Mouse (Mus musculus): ENCODE results near the gene Cbr2.

Cbr2 gene

DNA sequence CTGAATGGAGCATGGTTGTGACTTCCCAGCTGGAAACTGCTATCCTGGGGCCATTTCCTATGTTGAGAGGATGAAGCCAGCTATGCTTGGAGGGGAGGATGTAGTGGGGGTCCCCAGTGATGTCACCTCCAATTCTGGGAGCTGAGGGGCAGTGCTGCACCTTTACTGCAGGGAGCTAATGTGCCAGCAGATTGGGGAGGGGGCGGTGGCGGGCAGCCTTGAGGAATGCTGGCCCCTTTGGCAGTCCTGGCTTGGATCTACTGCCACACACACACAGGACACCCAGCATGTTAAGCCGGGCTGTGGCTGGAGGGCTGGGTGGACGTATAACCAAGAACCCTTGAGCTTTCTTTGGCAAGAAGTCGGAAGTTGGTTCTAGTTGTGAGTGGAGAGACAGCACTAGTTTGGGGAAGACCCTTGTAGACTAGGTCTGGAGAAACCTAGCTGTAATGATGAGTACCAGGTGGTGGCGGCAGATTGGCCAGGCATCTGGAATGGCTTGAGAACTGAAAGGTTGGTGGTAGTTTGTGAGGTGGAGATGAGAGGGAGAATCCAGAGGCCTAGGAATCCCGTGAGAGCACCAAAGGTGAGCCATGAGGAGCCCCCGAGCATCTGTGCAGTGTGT lies 19.8 kb downstream of the Cbr2 start:
- DNase-seq (ENCODE audit: low spot score), result no peak

DNA sequence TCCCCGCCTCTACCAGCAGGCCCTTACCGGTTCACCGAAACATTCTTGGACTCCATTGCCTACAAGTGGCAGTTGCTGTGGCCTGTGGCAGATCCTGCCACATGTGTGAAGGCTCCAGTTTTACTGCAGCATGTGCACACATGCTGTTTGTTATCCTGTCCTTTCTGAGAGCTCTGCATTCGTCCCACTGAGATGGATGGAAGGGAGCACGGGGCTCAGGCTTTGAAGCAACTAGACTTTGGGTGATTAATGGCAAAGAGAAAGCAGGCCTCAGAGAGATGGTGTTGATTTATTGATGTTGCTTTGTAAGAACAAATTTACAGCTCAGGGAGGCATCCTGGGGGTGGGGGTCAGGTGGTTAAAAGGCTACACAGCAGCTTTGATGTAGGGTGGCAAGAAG lies 21.2 kb downstream of the Cbr2 start:
- no peak for DNase-seq (ENCODE audit: low spot score)

DNA sequence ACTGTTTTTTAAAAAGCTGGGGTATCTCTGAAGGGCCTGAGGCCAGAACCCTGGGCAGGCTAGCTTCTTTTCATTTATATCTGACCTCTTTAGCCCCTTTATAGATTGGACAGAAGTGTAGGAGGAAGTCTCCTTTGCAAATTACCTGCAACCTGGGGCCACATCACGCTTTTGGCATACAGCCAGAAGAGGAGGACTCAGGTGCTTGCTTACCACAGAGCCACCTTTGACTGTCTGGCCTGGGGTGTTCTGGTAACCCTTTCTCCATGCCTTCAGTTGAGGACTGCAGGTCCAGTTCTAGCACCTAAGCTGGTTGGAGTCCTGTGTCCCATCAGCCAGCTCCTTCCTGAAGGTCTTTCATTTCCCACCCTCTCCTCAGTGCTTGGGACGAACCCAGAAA lies 22.4 kb downstream of the Cbr2 start:
- no peak for DNase-seq (ENCODE audit: low spot score)

DNA sequence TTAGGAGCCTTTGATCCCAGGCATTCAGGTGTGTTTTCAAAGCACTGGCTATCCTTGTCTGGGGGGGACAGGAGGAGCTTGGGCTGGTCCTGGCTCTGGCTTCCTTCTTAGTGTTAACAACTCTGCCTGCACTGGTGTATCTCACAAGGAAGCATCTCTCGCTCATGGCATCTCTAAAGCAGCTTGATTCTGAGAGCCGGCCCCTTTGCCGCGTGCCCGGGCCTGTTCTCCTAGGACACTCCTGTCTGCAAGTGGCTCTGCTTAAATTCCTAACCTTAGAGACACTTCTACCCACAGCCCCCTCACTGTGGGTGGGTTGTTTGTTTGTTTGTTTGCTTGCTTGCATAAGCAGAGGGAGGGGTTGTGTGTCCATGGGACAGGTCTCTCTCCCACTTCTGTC lies 23.9 kb downstream of the Cbr2 start:
- DNase-seq (ENCODE audit: low spot score), result no peak

DNA sequence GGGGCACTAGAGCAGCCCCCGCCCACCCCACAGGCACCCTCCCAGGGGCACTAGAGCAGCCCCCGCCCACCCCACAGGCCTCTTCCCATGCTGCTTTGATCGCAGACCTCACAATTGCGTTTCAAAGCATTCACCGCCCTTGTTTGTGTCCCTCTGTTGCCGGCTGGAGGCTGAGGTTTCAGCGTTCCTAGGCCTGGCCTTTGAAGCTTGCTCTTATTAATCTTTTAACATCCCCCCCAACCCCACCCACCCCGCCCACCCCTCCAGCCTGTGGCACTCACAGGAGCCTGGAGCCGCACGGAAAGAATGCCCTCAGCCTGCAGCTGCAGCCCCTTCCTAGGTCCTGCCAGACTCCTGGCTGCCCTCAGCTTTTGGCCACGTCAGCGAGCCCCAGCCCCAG lies 24.7 kb downstream of the Cbr2 start:
- DNase-seq (ENCODE audit: low spot score), result no peak

DNA sequence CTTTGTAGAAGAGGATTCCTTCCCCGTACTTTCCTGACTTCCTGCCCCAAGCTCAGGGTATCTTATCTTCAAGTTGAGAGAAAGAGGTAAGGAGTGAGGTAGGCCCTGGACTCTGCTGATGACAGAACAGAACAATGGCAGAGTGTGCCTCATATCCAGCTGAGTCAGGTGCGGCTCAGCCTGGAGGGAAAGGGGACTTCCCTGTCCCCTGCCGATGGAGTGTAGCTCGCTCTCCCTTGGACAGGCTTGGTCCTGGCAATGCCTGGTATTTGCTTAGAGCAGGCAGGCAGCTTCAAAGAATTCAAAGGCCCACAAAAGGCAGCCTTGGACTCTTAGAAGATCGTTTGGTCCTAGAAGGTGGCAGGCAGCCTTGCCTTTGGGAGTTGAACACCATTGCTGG lies 25.8 kb downstream of the Cbr2 start:
- DNase-seq (ENCODE audit: low spot score), result no peak

DNA sequence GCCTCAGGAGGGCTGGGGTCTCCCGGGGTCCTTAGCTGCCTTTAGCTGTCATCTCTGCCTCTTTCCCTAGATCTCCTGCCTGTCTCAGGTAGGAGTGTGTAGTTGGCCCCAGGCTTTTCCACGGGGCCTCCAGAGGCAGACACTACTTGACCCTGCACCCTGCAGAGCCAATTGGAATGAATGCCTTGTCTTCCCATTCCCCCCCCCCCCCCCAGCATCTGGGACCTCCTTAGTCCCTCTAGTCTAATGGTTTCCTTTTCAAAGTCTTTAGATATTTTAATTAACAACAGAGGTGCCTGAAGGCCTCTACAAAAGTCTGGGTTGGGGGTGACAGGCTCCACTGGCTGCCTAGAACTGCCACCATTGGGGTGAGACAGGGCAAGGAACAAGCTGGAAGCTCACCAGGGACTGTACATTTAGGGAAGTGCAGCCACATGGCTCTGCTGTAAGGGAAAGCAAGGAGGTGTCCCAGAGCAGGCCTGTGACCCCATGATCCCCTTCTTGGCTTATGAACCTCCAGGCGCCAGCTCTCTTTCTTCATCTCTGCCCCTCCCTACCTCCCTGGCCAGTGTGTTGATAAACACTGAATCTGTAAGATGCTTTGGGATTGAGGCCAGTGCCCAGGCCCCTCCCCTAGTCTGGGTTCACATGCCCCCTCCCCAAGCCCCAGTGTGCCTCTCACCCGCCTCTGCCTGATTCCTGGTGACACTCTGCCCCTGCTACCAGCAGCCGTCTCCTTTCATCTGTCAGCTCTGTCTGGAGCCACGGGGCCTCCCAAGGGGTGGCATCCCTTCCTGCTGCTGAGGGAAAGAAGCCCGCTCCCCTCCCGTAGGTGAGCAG lies 27.2 kb downstream of the Cbr2 start:
- no peak for DNase-seq (ENCODE audit: low spot score)

DNA sequence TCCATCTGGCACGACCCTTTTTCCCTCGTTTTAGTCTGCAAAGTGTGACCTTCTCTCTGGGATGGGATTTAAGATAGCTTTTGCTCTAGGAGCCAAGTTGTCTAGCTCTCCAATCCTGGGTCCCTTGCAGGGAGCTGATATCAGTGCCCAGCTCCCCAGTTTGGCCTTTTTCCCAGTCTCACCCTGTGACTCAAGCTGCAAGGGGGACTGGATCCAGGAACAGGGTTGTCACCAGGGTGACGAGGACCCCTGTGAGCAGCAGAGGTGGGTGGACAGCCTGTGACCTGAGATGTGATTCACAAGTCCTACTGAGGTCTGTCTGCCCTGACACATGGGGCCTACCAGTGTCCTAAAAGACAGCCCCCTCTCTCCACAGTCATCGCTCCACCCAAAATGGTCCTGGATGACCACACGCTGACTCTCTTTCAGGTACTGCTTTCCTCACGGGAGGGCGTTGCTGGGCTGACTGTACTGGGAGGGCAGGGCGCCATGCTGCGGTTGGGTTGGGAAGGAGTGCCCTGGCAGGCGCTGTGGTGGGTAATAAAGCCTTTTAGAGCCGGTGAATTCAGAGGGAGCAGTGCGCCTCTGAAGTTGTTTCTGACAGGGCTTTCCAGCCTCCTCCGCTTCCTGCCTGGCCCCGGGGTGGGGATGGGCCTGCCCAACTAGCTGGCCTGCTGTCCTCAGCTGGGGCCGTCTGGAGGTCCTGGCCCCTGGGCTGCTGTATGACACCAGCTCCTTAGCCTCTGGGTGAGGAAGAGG lies 28.0 kb downstream of the Cbr2 start:
- DNase-seq (ENCODE audit: low spot score), result no peak

DNA sequence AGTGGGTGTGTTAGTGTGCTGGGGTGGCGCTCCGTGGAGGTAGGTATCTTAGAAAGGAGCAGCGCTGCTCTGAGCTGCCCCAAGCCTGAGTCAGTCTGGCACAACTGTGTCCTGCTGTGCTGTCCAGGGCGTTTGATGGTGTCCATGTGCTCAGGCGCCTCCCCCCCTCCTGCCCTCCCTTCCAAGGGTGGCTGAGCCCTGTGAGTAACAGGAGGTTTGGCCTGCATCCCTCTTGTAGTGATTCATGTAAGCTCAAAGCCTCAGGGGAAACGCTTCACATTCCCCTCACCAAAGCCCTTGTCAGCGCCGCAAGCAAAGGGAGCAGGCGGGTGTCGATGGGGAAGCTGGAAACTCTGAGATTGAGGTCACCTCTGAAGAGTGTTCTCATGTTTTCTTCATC lies 34.2 kb downstream of the Cbr2 start:
- DNase-seq (ENCODE audit: low spot score), result no peak

DNA sequence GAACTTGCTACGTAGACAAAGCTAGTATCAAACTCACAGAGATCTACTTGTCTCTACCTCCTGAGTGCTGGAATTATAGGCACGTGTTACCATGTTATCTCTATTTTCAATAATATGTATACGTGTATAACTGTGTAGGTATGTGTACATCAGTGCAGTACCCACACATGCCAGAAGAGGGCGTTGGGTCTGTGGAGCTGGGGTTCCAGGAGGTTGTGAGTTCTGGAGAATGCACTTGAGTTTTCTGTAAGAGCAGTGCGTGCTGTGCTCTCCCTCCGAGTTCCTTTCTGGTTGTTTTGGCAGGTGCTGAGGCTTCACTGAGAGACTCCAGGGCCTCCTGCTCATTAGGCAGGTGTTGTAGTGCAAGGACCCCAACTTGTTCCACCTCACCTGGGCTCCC lies 35.3 kb downstream of the Cbr2 start:
- no peak for DNase-seq (ENCODE audit: low spot score)

DNA sequence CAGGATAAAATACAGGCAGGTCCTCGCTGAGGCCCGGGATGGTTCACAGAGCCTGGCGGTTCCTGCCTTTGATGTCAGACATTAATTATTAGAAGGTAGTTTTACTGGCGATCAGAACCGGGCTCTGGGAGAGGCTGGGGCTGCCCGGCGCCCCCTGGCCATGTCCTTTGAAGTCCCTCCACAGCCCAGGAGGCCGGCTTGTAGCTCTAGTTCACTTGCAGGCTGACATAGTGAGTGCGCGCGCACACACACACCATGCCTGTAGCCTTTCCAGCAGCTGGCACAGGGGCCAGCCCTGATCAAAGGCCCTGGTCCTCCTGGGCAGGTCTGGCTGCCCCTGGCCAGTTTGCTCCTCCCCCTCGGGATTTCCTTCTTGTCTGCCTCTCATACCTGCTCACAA lies 36.3 kb downstream of the Cbr2 start:
- no peak for DNase-seq (ENCODE audit: low spot score)

DNA sequence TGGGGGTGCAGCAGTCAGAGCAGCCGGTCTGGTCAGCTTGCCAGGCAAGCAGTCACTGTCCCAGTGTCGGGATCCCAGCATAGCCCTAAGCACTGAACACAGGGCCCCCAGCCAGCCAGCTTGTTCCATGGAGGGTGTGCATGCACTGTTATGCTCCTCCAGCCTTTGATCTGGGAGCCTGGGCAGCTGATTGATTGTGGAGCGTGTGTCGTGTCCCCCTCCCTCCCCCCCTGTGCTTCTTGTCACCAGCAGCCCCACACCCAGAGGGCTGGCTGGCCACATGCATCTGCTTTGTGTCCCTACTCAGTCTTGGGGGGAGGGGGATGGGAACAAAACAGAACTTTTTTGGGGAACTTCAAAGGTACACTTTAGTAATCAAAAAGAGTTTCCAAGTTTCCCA lies 36.7 kb downstream of the Cbr2 start:
- no peak for DNase-seq (ENCODE audit: low spot score)

DNA sequence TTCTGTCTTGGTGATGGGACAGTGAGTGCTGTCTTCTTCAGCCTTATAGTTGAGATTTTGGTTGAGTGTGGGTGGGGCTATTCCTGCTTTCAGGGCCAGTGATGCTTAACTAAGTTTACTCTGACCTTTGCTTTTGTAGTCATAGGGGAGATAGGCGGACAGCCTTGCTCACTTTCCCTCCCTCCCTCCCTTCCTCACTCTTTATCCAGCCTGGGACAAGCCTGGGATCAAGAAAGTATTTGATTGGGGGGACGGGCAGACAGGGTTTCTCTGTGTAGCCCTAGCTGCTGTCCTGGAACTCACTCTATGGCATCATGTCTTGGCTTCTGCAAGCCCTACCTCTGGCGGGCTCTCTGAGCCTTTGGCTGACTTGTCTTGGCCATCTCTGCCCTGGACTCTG lies 38.5 kb downstream of the Cbr2 start:
- no peak for DNase-seq (ENCODE audit: low spot score)

DNA sequence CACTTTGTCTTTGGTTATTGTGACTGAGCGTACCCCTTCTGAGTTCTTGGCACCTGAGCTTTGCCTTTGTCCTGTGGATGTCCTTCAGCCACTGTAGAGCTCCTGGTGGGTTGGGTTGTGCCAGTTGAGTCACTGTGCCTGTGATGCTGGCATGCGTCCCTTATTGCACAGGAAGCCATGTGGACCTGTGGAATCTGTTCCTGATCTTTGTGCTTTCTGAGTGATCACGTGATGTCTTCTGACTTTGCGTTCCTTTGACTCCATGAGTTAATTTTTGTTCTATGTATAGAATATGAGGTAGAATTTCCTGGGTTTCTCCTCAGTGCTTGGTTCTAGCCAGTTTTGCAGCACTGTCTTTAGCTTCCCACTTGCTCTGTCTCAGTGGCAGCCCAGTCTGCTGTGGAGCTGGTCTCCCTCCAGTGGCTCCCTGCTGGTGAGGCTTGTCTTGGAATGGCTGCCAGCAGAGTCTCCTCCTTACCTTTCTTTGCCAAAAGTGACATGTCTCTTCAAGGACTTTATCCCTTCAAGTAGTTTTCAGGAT lies 39.4 kb downstream of the Cbr2 start:
- no peak for DNase-seq (ENCODE audit: low spot score)

DNA sequence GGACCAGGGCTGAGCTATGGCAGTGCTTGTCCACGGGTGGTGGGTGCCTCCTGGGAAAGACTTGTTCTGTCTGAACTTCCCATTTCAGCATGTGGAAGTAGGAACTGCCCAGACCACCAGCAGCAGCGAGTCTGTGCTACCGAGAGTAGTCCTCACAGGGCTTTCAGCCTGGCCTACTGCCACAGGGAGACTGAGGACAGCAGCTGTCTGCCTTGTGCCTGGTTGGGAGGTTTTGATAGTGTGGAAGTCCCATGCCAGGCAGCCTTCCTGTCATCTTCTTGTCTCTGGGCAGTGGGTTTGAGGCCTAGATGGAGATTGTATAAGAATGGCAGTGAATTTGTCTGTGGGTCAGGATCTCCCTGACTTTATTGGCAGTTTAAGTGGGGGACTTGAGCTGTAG lies 42.5 kb downstream of the Cbr2 start:
- no peak for DNase-seq (ENCODE audit: low spot score)

DNA sequence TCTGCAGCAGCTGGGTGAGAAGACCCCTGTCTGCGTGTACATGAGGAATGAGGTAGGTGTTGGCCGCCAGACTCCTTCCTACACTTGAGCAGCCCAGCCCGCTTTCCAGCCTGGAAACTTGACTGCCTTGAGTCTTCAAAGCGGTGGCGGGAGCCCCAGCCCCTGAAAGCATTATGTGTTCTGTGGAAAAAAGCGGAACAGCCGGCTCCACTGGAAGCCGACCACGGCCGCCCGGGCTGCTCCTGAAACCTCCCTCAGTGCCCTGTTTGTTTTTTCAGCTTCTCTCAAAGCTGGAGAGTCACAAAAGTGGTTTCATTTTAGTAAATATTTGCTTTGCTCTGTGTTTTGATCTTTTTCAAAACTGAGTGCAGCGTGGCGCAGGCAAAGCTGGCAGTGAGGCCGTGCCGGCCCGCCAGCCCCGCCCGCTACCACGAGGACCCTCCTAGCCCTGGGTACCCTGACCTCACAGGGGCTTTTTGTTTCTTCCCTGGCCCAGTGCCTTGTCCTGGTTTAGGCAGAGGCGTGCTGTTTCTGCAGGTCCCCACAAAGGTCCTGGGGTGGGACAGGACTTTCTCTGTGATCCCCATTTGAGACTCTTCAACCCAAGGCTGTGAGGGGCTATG lies 45.2 kb downstream of the Cbr2 start:
- no peak for DNase-seq (ENCODE audit: low spot score)

DNA sequence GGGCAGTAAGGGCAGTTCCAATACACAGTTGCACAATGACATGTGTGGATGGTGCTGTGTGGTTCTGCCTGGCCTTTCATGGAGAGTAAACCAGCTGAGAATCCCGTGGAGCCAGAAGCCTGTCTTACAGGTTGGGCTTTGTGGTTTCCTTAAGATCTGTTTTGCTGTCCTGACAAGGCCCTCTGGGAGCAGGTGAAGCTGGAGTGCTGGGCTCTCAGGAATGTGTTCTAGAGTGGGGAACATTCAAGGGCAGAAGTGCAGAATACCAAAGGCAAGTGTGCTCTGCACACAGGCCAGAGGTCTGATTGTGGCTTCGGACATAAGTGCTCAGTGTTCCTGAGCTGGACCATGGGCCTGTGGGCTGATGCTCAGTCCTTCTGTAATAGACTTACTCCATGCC lies 47.3 kb downstream of the Cbr2 start:
- DNase-seq (ENCODE audit: low spot score), result no peak

DNA sequence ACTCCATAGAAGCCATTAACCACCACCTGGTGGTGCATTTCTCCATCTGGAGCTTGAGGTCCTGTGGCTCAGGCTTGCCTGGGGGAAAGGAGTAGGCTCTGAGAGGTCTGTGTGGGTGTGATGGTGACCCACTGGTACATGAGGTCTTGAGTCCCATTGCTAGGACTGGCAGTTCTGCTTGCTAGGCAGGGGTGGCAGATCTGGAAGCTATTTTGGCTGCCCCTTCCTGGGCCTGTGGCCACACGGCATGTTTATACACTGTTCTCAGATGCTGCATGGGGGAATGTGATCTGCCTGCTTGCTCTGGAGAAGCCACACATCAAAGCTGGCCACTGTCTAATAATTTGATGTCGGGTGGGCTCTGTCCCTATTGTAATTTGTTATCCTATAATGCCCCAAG lies 47.8 kb downstream of the Cbr2 start:
- DNase-seq (ENCODE audit: low spot score), result no peak

DNA sequence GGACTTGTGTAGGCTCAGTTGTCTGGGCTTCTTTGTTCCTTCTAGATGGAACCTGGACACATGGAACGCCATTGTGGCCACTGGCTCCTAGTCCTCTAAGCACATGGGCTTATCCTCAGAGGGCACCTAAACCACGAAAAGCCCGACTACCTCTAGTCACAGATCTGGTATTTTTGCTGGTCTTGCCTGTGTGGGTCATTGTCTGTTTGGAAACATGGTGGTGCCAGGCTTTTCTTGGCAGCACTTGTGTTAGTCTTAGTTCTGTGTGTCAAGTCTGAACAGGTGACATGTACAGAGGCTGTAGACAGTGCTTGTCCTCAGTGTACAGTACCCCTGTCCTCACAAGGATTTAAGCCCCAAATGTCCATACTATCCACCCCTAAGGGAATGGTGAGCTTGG lies 48.4 kb downstream of the Cbr2 start:
- DNase-seq (ENCODE audit: low spot score), result no peak

DNA sequence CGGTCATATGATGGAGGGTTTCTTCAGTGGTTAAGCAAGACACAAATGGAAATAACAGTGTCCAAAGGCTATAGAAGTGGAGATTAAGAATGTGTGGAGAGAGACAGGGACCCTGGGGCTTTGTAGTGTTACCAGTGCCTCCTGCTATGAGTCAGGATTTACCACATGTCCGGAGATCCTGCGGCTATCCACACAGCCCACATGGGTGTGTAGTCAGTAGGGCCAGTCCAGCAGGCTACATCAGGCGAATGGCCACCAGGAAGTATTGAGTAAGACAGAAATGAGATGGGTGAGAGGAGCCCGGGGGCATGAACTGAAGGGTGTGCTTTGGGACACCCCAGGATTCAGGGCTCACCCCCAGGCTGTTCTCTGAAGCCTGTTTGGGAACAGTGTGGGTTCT lies 49.2 kb downstream of the Cbr2 start:
- no peak for DNase-seq (ENCODE audit: low spot score)

DNA sequence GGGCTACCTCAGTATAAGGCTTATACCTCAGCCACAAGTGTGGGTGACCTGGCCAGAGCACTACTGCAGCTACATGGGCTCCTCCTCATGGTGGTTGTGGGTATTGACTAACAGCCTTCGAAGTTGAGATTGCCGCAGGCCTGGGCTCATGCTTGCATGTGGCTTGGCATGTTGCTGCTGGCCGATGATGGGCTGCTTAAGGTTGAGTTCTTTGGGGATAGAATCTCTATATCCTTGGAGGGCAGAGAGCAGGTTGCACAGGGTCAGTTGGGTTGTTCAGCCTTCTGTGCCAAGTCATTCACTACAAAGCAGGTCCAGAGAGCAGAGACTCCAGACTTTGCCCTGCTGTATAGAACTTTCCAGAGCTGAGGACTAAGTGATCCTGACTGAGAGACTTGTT lies 52.0 kb downstream of the Cbr2 start:
- DNase-seq (ENCODE audit: low spot score), result no peak
